Mouse (Mus musculus) spleen, adult 2 months (tissue): ENCODE data around the gene Gm49486.

Experiments
- CTCF ChIP-seq: fragments of 200-500 bp; IDR thresholded peaks from 2 replicates; pipeline ENCODE4 v1.5.1; 2011; ENCODE audit warnings: mild to moderate bottlenecking, inconsistent platforms; ENCODE audit not compliant: insufficient read depth, insufficient read length, insufficient replicate concordance; ENCODE audit errors: extremely low read depth
- POLR2A ChIP-seq: fragments of 200-500 bp; IDR thresholded peaks from 2 replicates; pipeline ENCODE4 v1.6.1; 2011; ENCODE audit warnings: low read depth, low read length, inconsistent platforms

DNA sequence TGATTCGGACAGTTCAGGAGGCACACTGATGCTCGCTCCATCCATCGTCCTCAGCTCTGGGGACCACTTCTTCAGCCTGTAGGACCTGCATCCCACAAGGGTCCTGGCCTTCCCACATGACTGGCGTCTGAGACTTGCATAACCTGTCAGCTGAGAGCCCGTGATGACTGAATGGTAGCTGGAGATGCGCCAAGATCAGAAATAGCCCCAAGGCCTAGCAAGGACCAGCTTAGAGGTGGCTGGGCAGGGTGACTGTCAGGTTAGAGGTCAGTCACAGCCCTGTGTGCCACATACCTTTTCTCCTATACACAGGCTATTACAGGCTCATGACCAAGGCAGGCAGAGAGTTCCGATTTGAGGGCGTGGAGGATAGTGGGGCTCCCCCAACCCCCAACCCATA lies 33.7 kb upstream of the Gm49486 start:
- TF ChIP-seq POLR2A (no peak), CTCF (no peak)
